Mouse (Mus musculus): ENCODE results near the gene Zdhhc23. TPM values are rescaled to one million over a fixed set of nuclear protein-coding genes. Genes with fewer than 3 reads are reported as not detected.

The Zdhhc23 gene
- polyA plus RNA-seq (2014; fragmentation: Nextera tagmentation; extraction: Ambion mirVana) = 1.3 and 2.4 TPM in 2 replicates

GRCm38 (mm10) chr16:43979328-43980109 lies at the start of gene Zdhhc23:
Gene Zdhhc23, minus strand, starts transcription at chr16:43979791.
- Histone ChIP-seq H3K9me3 (replicated peaks; ENCODE audit: control insufficient read depth, low read length) (no peaks in the 10 kb centered on the region), H3K4me1 (ENCODE audit: control insufficient read depth, insufficient read depth, low read length) (peaks cover 3% of the 10 kb centered on the region; the same call in 1 of the 2 replicates), H3K36me3 (ENCODE audit: control insufficient read depth, insufficient read depth, low read length) (no peaks in the 10 kb centered on the region), H3K9ac (ENCODE audit: low read length) (peak within 1 kb of the TSS; percentile 66), H3K27ac (ENCODE audit: low read depth, low read length) (no peak within 1 kb of the TSS), H3K27me3 (replicated peaks; ENCODE audit: control insufficient read depth, insufficient read depth, low read length) (no peaks in the 10 kb centered on the region), H3K4me3 (ENCODE audit: low read depth, low read length) (peak within 1 kb of the TSS; percentile 70), H3K4me2 (ENCODE audit: low read length) (peak within 1 kb of the TSS; percentile 99)
- peak; percentile 23 for DNase-seq (ENCODE audit: low spot score)
- ATAC-seq = peak; percentile 79
- under 1% methylated on average over 94 of the region's 103 CpGs for WGBS

- 64% methylated on average over 2 of the region's 2 CpGs for WGBS
- Histone ChIP-seq H3K27me3 (replicated peaks; ENCODE audit: control insufficient read depth, insufficient read depth, low read length) (no peaks in the 10 kb centered on the region), H3K36me3 (ENCODE audit: control insufficient read depth, insufficient read depth, low read length) (no peaks in the 10 kb centered on the region), H3K9me3 (replicated peaks; ENCODE audit: control insufficient read depth, low read length) (no peaks in the 10 kb centered on the region), H3K9ac (ENCODE audit: low read length) (no peak overlapping the region), H3K4me2 (ENCODE audit: low read length) (no peak overlapping the region), H3K4me3 (ENCODE audit: low read depth, low read length) (no peak overlapping the region), H3K27ac (ENCODE audit: low read depth, low read length) (no peak overlapping the region), H3K4me1 (ENCODE audit: control insufficient read depth, insufficient read depth, low read length) (no peaks in the 10 kb centered on the region)
- no peak for DNase-seq (ENCODE audit: low spot score)
- no peak for ATAC-seq
These were observed 49.7 kb upstream of the Zdhhc23 start for GRCm38 (mm10) chr16:44029273-44029672.

GRCm38 (mm10) chr16:44026822-44027221 lies 47.2 kb upstream of the Zdhhc23 start:
- DNase-seq (ENCODE audit: low spot score) (no peak), ATAC-seq (no peak)
- H3K4me2 ChIP-seq (ENCODE audit: low read length) = no peak overlapping the region
- no peaks in the 10 kb centered on the region for H3K36me3 ChIP-seq (ENCODE audit: control insufficient read depth, insufficient read depth, low read length)
- no peaks in the 10 kb centered on the region for H3K9me3 ChIP-seq (replicated peaks; ENCODE audit: control insufficient read depth, low read length)
- H3K27me3 ChIP-seq (replicated peaks; ENCODE audit: control insufficient read depth, insufficient read depth, low read length) = no peaks in the 10 kb centered on the region
- no peak overlapping the region for H3K4me3 ChIP-seq (ENCODE audit: low read depth, low read length)
- H3K4me1 ChIP-seq (ENCODE audit: control insufficient read depth, insufficient read depth, low read length) = no peaks in the 10 kb centered on the region
- no peak overlapping the region for H3K9ac ChIP-seq (ENCODE audit: low read length)
- 81% methylated on average over 9 of the region's 9 CpGs for WGBS
- H3K27ac ChIP-seq (ENCODE audit: low read depth, low read length) = no peak overlapping the region

- DNase-seq (ENCODE audit: low spot score) (no peak), ATAC-seq (no peak)
- H3K27me3 ChIP-seq (replicated peaks; ENCODE audit: control insufficient read depth, insufficient read depth, low read length) = no peaks in the 10 kb centered on the region
- H3K36me3 ChIP-seq (ENCODE audit: control insufficient read depth, insufficient read depth, low read length) = no peaks in the 10 kb centered on the region
- H3K9ac ChIP-seq (ENCODE audit: low read length) = no peak overlapping the region
- H3K9me3 ChIP-seq (replicated peaks; ENCODE audit: control insufficient read depth, low read length) = no peaks in the 10 kb centered on the region
- H3K4me3 ChIP-seq (ENCODE audit: low read depth, low read length) = no peak overlapping the region
- no peak overlapping the region for H3K4me2 ChIP-seq (ENCODE audit: low read length)
- no peaks in the 10 kb centered on the region for H3K4me1 ChIP-seq (ENCODE audit: control insufficient read depth, insufficient read depth, low read length)
- H3K27ac ChIP-seq (ENCODE audit: low read depth, low read length) = no peak overlapping the region
- 69% methylated on average over 6 of the region's 6 CpGs for WGBS
These were observed 46.6 kb upstream of the Zdhhc23 start for GRCm38 (mm10) chr16:44026210-44026609.

GRCm38 (mm10) chr16:44018986-44019548 lies 39.5 kb upstream of the Zdhhc23 start:
- Histone ChIP-seq H3K4me3 (ENCODE audit: low read depth, low read length) (no peak overlapping the region), H3K27me3 (replicated peaks; ENCODE audit: control insufficient read depth, insufficient read depth, low read length) (no peaks in the 10 kb centered on the region), H3K4me2 (ENCODE audit: low read length) (no peak overlapping the region), H3K9ac (ENCODE audit: low read length) (no peak overlapping the region), H3K9me3 (replicated peaks; ENCODE audit: control insufficient read depth, low read length) (no peaks in the 10 kb centered on the region), H3K27ac (ENCODE audit: low read depth, low read length) (no peak overlapping the region), H3K4me1 (ENCODE audit: control insufficient read depth, insufficient read depth, low read length) (no peaks in the 10 kb centered on the region), H3K36me3 (ENCODE audit: control insufficient read depth, insufficient read depth, low read length) (no peaks in the 10 kb centered on the region)
- WGBS = 70% methylated on average over 2 of the region's 2 CpGs
- ATAC-seq (no peak), DNase-seq (ENCODE audit: low spot score) (no peak)

GRCm38 (mm10) chr16:44018372-44018771 lies 38.8 kb upstream of the Zdhhc23 start:
- Histone ChIP-seq H3K27me3 (replicated peaks; ENCODE audit: control insufficient read depth, insufficient read depth, low read length) (no peaks in the 10 kb centered on the region), H3K9ac (ENCODE audit: low read length) (no peak overlapping the region), H3K36me3 (ENCODE audit: control insufficient read depth, insufficient read depth, low read length) (no peaks in the 10 kb centered on the region), H3K4me2 (ENCODE audit: low read length) (no peak overlapping the region), H3K27ac (ENCODE audit: low read depth, low read length) (no peak overlapping the region), H3K4me1 (ENCODE audit: control insufficient read depth, insufficient read depth, low read length) (no peaks in the 10 kb centered on the region), H3K4me3 (ENCODE audit: low read depth, low read length) (no peak overlapping the region), H3K9me3 (replicated peaks; ENCODE audit: control insufficient read depth, low read length) (no peaks in the 10 kb centered on the region)
- DNase-seq (ENCODE audit: low spot score) (no peak), ATAC-seq (no peak)
- 77% methylated on average over 7 of the region's 7 CpGs for WGBS

- no peak for DNase-seq (ENCODE audit: low spot score)
- no peak for ATAC-seq
These were observed 38.1 kb upstream of the Zdhhc23 start for GRCm38 (mm10) chr16:44017707-44018106.

GRCm38 (mm10) chr16:44016164-44016563 lies 36.6 kb upstream of the Zdhhc23 start:
- Histone ChIP-seq H3K36me3 (ENCODE audit: control insufficient read depth, insufficient read depth, low read length) (no peaks in the 10 kb centered on the region), H3K4me1 (ENCODE audit: control insufficient read depth, insufficient read depth, low read length) (no peaks in the 10 kb centered on the region), H3K4me3 (ENCODE audit: low read depth, low read length) (no peak overlapping the region), H3K27ac (ENCODE audit: low read depth, low read length) (no peak overlapping the region), H3K4me2 (ENCODE audit: low read length) (no peak overlapping the region), H3K27me3 (replicated peaks; ENCODE audit: control insufficient read depth, insufficient read depth, low read length) (no peaks in the 10 kb centered on the region), H3K9ac (ENCODE audit: low read length) (no peak overlapping the region), H3K9me3 (replicated peaks; ENCODE audit: control insufficient read depth, low read length) (no peaks in the 10 kb centered on the region)
- no peak for ATAC-seq
- DNase-seq (ENCODE audit: low spot score) = no peak
- 23% methylated on average over 11 of the region's 11 CpGs for WGBS

More at GRCm38 (mm10) chr16:44017707-44018106, 38.1 kb upstream of the Zdhhc23 start:
- no peak overlapping the region for H3K4me2 ChIP-seq (ENCODE audit: low read length)
- H3K27ac ChIP-seq (ENCODE audit: low read depth, low read length) = no peak overlapping the region
- H3K36me3 ChIP-seq (ENCODE audit: control insufficient read depth, insufficient read depth, low read length) = no peaks in the 10 kb centered on the region
- no peaks in the 10 kb centered on the region for H3K4me1 ChIP-seq (ENCODE audit: control insufficient read depth, insufficient read depth, low read length)
- no peak overlapping the region for H3K9ac ChIP-seq (ENCODE audit: low read length)
- 91% methylated on average over 4 of the region's 4 CpGs for WGBS
- no peak overlapping the region for H3K4me3 ChIP-seq (ENCODE audit: low read depth, low read length)
- no peaks in the 10 kb centered on the region for H3K9me3 ChIP-seq (replicated peaks; ENCODE audit: control insufficient read depth, low read length)
- no peaks in the 10 kb centered on the region for H3K27me3 ChIP-seq (replicated peaks; ENCODE audit: control insufficient read depth, insufficient read depth, low read length)
